Mouse (Mus musculus) MEL (cell line): ENCODE data around the gene Col18a1. TPM values are rescaled to one million over a fixed set of nuclear protein-coding genes. Genes with fewer than 3 reads are reported as not detected.

ENCODE experiments used
- DNase-seq: peaks from one replicate; pipeline ENCODE4 v3.0.0; 2011; ENCODE audit warnings: low read depth, low spot score
- H3K27ac ChIP-seq: 2 replicates; pipeline ENCODE4 v1.5.1; 2012; ENCODE audit warnings: low read depth, mild to moderate bottlenecking, control low read depth, low read length, moderate library complexity; ENCODE audit not compliant: control insufficient read depth
- H3K27me3 ChIP-seq, 2 experiments: fragments of 150-350 bp in 1 of 2; sonication (generic) in 1 of 2; 2 replicates each; pipeline ENCODE4 v1.6.1; 2012; ENCODE audit warnings: low read length in 2 of 2, mild to moderate bottlenecking in 2 of 2, improper control_type of control experiment in 1 of 2, moderate library complexity in 1 of 2; ENCODE audit not compliant: insufficient read depth in 2 of 2, control insufficient read depth in 1 of 2
- H3K36me3 ChIP-seq, 2 experiments: 2 replicates each; pipeline ENCODE4 v1.6.1; 2012 to 2014; ENCODE audit warnings: low read length in 2 of 2, improper control_type of control experiment in 1 of 2, inconsistent platforms in 1 of 2, mild to moderate bottlenecking in 1 of 2; ENCODE audit not compliant: insufficient read depth in 2 of 2, control insufficient read depth in 1 of 2
- H3K4me1 ChIP-seq, 2 experiments: fragments of 150-350 bp in 1 of 2; sonication (generic) in 1 of 2; 2 replicates each; pipeline ENCODE4 v1.6.1; 2012; ENCODE audit warnings: low read length in 2 of 2, improper control_type of control experiment in 1 of 2, mild to moderate bottlenecking in 1 of 2; ENCODE audit not compliant: insufficient read depth in 2 of 2, control insufficient read depth in 1 of 2
- H3K4me3 ChIP-seq, 2 experiments: fragments of 150-350 bp in 1 of 2; sonication (generic) in 1 of 2; 2 replicates each; pipeline ENCODE4 v1.5.1; 2012; ENCODE audit warnings: low read depth in 2 of 2, low read length in 2 of 2, mild to moderate bottlenecking in 2 of 2, moderate library complexity in 2 of 2, control low read depth in 1 of 2, improper control_type of control experiment in 1 of 2; ENCODE audit not compliant: control insufficient read depth in 1 of 2, insufficient read depth in 1 of 2
- H3K79me2 ChIP-seq: 2 replicates; pipeline ENCODE4 v1.6.1; 2012; ENCODE audit warnings: mild to moderate bottlenecking, low read length, moderate library complexity; ENCODE audit not compliant: control insufficient read depth, poor library complexity, insufficient read depth
- H3K9ac ChIP-seq: 2 replicates; pipeline ENCODE4 v1.6.1; 2012; ENCODE audit warnings: low read depth, mild to moderate bottlenecking, control low read depth, low read length, moderate library complexity; ENCODE audit not compliant: control insufficient read depth, poor library complexity, severe bottlenecking
- H3K9me3 ChIP-seq: fragments of 150-350 bp; sonication (generic); replicated peaks from 2 replicates; pipeline ENCODE4 v1.6.1; 2012; ENCODE audit warnings: mild to moderate bottlenecking, low read length, improper control_type of control experiment, moderate library complexity; ENCODE audit not compliant: insufficient read depth
- BHLHE40 ChIP-seq: IDR thresholded peaks from 2 replicates; pipeline ENCODE4 v1.6.1; 2012; ENCODE audit warnings: low read depth, mild to moderate bottlenecking, inconsistent platforms, low read length, improper control_type of control experiment, borderline replicate concordance
- CHD1 ChIP-seq: IDR thresholded peaks from 2 replicates; pipeline ENCODE4 v1.6.1; 2012; ENCODE audit warnings: low read depth, mild to moderate bottlenecking, inconsistent platforms, low read length, improper control_type of control experiment
- CHD2 ChIP-seq: IDR thresholded peaks from 2 replicates; pipeline ENCODE4 v1.6.1; 2011; ENCODE audit warnings: low read length, improper control_type of control experiment
- ELF1 ChIP-seq: IDR thresholded peaks from 2 replicates; pipeline ENCODE4 v1.6.1; 2014; ENCODE audit warnings: low read depth, mild to moderate bottlenecking, inconsistent platforms, low read length, improper control_type of control experiment, moderate library complexity
- EP300 ChIP-seq, 2 experiments: IDR thresholded peaks; 2 replicates each; pipeline ENCODE4 v1.6.1; 2011; ENCODE audit warnings: improper control_type of control experiment in 2 of 2, low read length in 2 of 2, low read depth in 1 of 2, mild to moderate bottlenecking in 1 of 2
- ETS1 ChIP-seq: IDR thresholded peaks from 2 replicates; pipeline ENCODE4 v1.6.1; 2012; ENCODE audit warnings: low read depth, mild to moderate bottlenecking, inconsistent platforms, low read length, improper control_type of control experiment, moderate library complexity
- GABPA ChIP-seq: IDR thresholded peaks from 2 replicates; pipeline ENCODE4 v1.6.1; 2012; ENCODE audit warnings: low read depth, mild to moderate bottlenecking, inconsistent platforms, low read length, improper control_type of control experiment, moderate library complexity
- GATA1 ChIP-seq: IDR thresholded peaks from 2 replicates; pipeline ENCODE4 v1.6.1; 2011; ENCODE audit warnings: low read depth, low read length, improper control_type of control experiment
- JUND ChIP-seq: IDR thresholded peaks from 2 replicates; pipeline ENCODE4 v1.6.1; 2011; ENCODE audit warnings: low read depth, mild to moderate bottlenecking, improper control_type of control experiment, low read length
- MAX ChIP-seq: IDR thresholded peaks from 2 replicates; pipeline ENCODE4 v1.6.1; 2011; ENCODE audit warnings: low read length, improper control_type of control experiment
- MAZ ChIP-seq: IDR thresholded peaks from 2 replicates; pipeline ENCODE4 v1.6.1; 2012; ENCODE audit warnings: low read depth, mild to moderate bottlenecking, inconsistent platforms, low read length, improper control_type of control experiment
- MEF2A ChIP-seq: IDR thresholded peaks from 2 replicates; pipeline ENCODE4 v1.6.1; 2014; ENCODE audit warnings: low read depth, mild to moderate bottlenecking, inconsistent platforms, low read length, improper control_type of control experiment; ENCODE audit not compliant: poor library complexity, insufficient replicate concordance, severe bottlenecking; ENCODE audit errors: extremely low read depth
- MXI1 ChIP-seq: IDR thresholded peaks from 2 replicates; pipeline ENCODE4 v1.6.1; 2011; ENCODE audit warnings: mild to moderate bottlenecking, low read depth, low read length, improper control_type of control experiment
- MYB ChIP-seq: IDR thresholded peaks from 2 replicates; pipeline ENCODE4 v1.6.1; 2011; ENCODE audit warnings: mild to moderate bottlenecking, low read depth, low read length, improper control_type of control experiment
- MYC ChIP-seq: IDR thresholded peaks from 2 replicates; pipeline ENCODE4 v1.6.1; 2011; ENCODE audit warnings: low read depth, mild to moderate bottlenecking, low read length, improper control_type of control experiment, moderate library complexity
- POLR2A ChIP-seq, 2 experiments: IDR thresholded peaks; 2 replicates each; pipeline ENCODE4 v1.6.1; 2011 to 2012; ENCODE audit warnings: low read length in 2 of 2, mild to moderate bottlenecking in 2 of 2, control low read depth in 1 of 2, improper control_type of control experiment in 1 of 2, low read depth in 1 of 2, moderate library complexity in 1 of 2; ENCODE audit not compliant: control insufficient read depth in 1 of 2, insufficient read depth in 1 of 2, poor library complexity in 1 of 2
- POLR2AphosphoS2 ChIP-seq: IDR thresholded peaks from 2 replicates; pipeline ENCODE4 v1.6.1; 2011; ENCODE audit warnings: low read length, improper control_type of control experiment
- POLR2AphosphoS5 ChIP-seq: IDR thresholded peaks from 2 replicates; pipeline ENCODE4 v1.6.1; 2012; ENCODE audit warnings: low read depth, borderline replicate concordance, mild to moderate bottlenecking, inconsistent platforms, low read length, moderate library complexity, mixed read lengths
- RAD21 ChIP-seq: IDR thresholded peaks from 2 replicates; pipeline ENCODE4 v1.6.1; 2011; ENCODE audit warnings: mild to moderate bottlenecking, low read depth, low read length, improper control_type of control experiment
- RCOR1 ChIP-seq: IDR thresholded peaks from 2 replicates; pipeline ENCODE4 v1.6.1; 2012; ENCODE audit warnings: low read depth, mild to moderate bottlenecking, inconsistent platforms, low read length, improper control_type of control experiment
- SIN3A ChIP-seq: IDR thresholded peaks from 2 replicates; pipeline ENCODE4 v1.6.1; 2012; ENCODE audit warnings: low read length, improper control_type of control experiment, inconsistent platforms
- TCF12 ChIP-seq: IDR thresholded peaks from 2 replicates; pipeline ENCODE4 v1.6.1; 2014; ENCODE audit warnings: low read depth, mild to moderate bottlenecking, inconsistent platforms, low read length, improper control_type of control experiment, moderate library complexity
- UBTF ChIP-seq: IDR thresholded peaks from 2 replicates; pipeline ENCODE4 v1.6.1; 2012; ENCODE audit warnings: low read depth, mild to moderate bottlenecking, inconsistent platforms, low read length, improper control_type of control experiment, moderate library complexity, borderline replicate concordance; ENCODE audit not compliant: insufficient read depth
- USF2 ChIP-seq, 2 experiments: IDR thresholded peaks; 2 replicates each; pipeline ENCODE4 v1.6.1; 2011 to 2012; ENCODE audit warnings: improper control_type of control experiment in 2 of 2, low read length in 2 of 2, borderline replicate concordance in 1 of 2, inconsistent platforms in 1 of 2, low read depth in 1 of 2, mild to moderate bottlenecking in 1 of 2; ENCODE audit not compliant: insufficient read depth in 1 of 2
- ZKSCAN1 ChIP-seq: IDR thresholded peaks from 2 replicates; pipeline ENCODE4 v1.6.1; 2012; ENCODE audit warnings: low read depth, mild to moderate bottlenecking, inconsistent platforms, low read length, improper control_type of control experiment, moderate library complexity
- ZNF384 ChIP-seq: IDR thresholded peaks from 2 replicates; pipeline ENCODE4 v1.6.1; 2012; ENCODE audit warnings: low read depth, mild to moderate bottlenecking, inconsistent platforms, low read length, improper control_type of control experiment
- polyA plus RNA-seq, 2 experiments: library from polyadenylated mRNA; stranded (reverse) in 1 of 2; unstranded in 1 of 2; fragments of >175 nt in 1 of 2; fragments of >200 nt in 1 of 2; gene quantifications; 2 replicates each; pipeline versions ENCODE4 v1.2.1 to v1.2.4; 2012; ENCODE audit warnings: low replicate concordance in 2 of 2, low read depth in 1 of 2; ENCODE audit not compliant: insufficient read length in 2 of 2, insufficient read depth in 1 of 2, missing spikeins in 1 of 2
- total RNA-seq: library from RNA; depleted of rRNA; stranded (reverse); fragments of 300-350 nt; gene quantifications from 2 replicates; pipeline ENCODE4 v1.2.3, GENCODE M21; 2012

The Col18a1 gene
- total and polyA plus RNA-seq, 3 experiments, result 0.46 to 1.3 TPM; not detected in 1

GRCm38 (mm10) chr10:77190967-77191915, 24.9 kb upstream of the Col18a1 start:
- TF ChIP-seq ZNF384, result no peak
- no peak for TF ChIP-seq USF2 (IDR thresholded peaks at IDR 0.05; ENCODE audit: borderline replicate concordance in 1 of 2, insufficient read depth in 1 of 2, low read depth in 1 of 2, low read length in 2 of 2)
- no peak for TF ChIP-seq JUND
- TF ChIP-seq ELF1, result no peak
- no peak for TF ChIP-seq POLR2A (IDR thresholded peaks at IDR 0.05; ENCODE audit: control insufficient read depth in 1 of 2, insufficient read depth in 1 of 2, low read depth in 1 of 2, low read length in 2 of 2, poor library complexity in 1 of 2)
- no peak for TF ChIP-seq MAZ
- no peak for TF ChIP-seq CHD1
- no peak for TF ChIP-seq MYB
- no peak for TF ChIP-seq ZKSCAN1
- TF ChIP-seq RAD21, result no peak
- no peak for TF ChIP-seq GABPA
- no peak for TF ChIP-seq MAX
- no peak for TF ChIP-seq MEF2A
- no peak for TF ChIP-seq RCOR1
- no peak for TF ChIP-seq MXI1
- no peak for TF ChIP-seq UBTF
- TF ChIP-seq BHLHE40, result no peak
- no peak for TF ChIP-seq CHD2
- H3K9ac ChIP-seq, result no peak overlapping the region
- no peaks in the 10 kb centered on the region for H3K79me2 ChIP-seq
- no peak for DNase-seq
- H3K27me3 ChIP-seq, result peaks cover 2 to 5% of the 10 kb centered on the region in 2 experiments; a peak in 2 of 4 replicates
- H3K4me3 ChIP-seq, result no peak overlapping the region
- H3K36me3 ChIP-seq, result peaks cover 0 to 9% of the 10 kb centered on the region in 2 experiments; a peak in 1 of 4 replicates
- H3K4me1 ChIP-seq, result peaks cover 0 to 15% of the 10 kb centered on the region in 2 experiments; a peak in 2 of 4 replicates
- no peaks in the 10 kb centered on the region for H3K9me3 ChIP-seq
- H3K27ac ChIP-seq, result no peak overlapping the region

- no peaks in the 10 kb centered on the region for H3K27me3 ChIP-seq
- peaks cover 0 to 9% of the 10 kb centered on the region in 2 experiments; a peak in 1 of 4 replicates for H3K36me3 ChIP-seq
- H3K79me2 ChIP-seq, result no peaks in the 10 kb centered on the region
- peak; percentile 83 for DNase-seq
- no peak overlapping the region for H3K27ac ChIP-seq
- no peaks in the 10 kb centered on the region for H3K9me3 ChIP-seq
- H3K4me1 ChIP-seq, result peaks cover 0 to 15% of the 10 kb centered on the region in 2 experiments; a peak in 2 of 4 replicates
- H3K9ac ChIP-seq, result no peak overlapping the region
- no peak overlapping the region for H3K4me3 ChIP-seq
- TF ChIP-seq GATA1, result peak; percentile 75
- peak; percentile 83 for TF ChIP-seq MYC
- peak; percentile 52 to 69 for TF ChIP-seq EP300 (IDR thresholded peaks at IDR 0.05; ENCODE audit: low read depth in 1 of 2, low read length in 2 of 2)
- no peak for TF ChIP-seq POLR2AphosphoS5
- TF ChIP-seq RCOR1, result peak; percentile 70
- TF ChIP-seq ELF1, result no peak
- no peak for TF ChIP-seq POLR2AphosphoS2
- peak; percentile 15; the same call in 1 of the 2 replicates for TF ChIP-seq SIN3A
- peak; percentile 38; the same call in 1 of the 2 replicates for TF ChIP-seq TCF12
- peak; percentile 61 for TF ChIP-seq ETS1
Observed at GRCm38 (mm10) chr10:77187427-77187826, 21.1 kb upstream of the Col18a1 start.
